Mouse (Mus musculus): ENCODE data around the gene Cldn22. TPM values are rescaled to one million over a fixed set of nuclear protein-coding genes. Genes with fewer than 3 reads are reported as not detected.

Cldn22 gene
- polyA plus RNA-seq (2014; fragmentation: Nextera tagmentation; extraction: Ambion mirVana), result not detected in 2 replicates

DNA sequence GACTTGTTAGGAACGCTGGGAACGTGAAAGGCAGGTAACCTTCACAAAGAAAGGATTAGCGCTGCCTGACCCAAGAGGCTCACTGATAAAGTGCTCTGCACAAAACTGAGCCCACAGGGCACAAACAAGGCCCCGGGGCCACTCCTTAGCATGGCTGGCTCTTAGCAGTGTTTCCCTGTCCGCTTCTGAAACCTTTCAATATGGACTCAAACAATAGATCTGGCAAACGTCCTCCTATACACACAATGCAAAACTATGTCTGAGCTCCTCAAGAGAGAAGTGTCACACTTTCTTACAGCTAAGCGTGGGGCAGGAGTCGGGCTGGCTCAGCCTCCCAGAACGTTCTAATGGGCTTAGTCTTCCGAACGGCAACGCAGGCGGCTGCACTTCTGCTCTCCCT is at the start of gene Cldn22:
TSS of gene Cldn22 (plus strand) at position 301 of the 400 bp plus-strand sequence.
- no peaks in the 10 kb centered on the region for H3K9me3 ChIP-seq (replicated peaks; ENCODE audit: control insufficient read depth, low read length)
- H3K4me3 ChIP-seq (ENCODE audit: low read depth, low read length), result no peak within 1 kb of the TSS
- 72% methylated on average over 13 of the region's 13 CpGs for WGBS (ENCODE audit: insufficient replicate concordance)
- H3K4me2 ChIP-seq, result no peak within 1 kb of the TSS
- ATAC-seq (replicated peaks; ENCODE audit: insufficient number of reproducible peaks, low FRiP score, low TSS enrichment), result no peak
- H3K27me3 ChIP-seq (ENCODE audit: control insufficient read depth, insufficient read depth, low read length), result no peaks in the 10 kb centered on the region
- no peak within 1 kb of the TSS for H3K9ac ChIP-seq (ENCODE audit: low read depth, low read length)
- H3K4me1 ChIP-seq (ENCODE audit: control insufficient read depth, insufficient read depth, low read length), result peaks cover 10% of the 10 kb centered on the region
- no peak within 1 kb of the TSS for H3K27ac ChIP-seq (ENCODE audit: low read depth, low read length)
- H3K36me3 ChIP-seq (ENCODE audit: control insufficient read depth, insufficient read depth, low read length), result peaks cover 6% of the 10 kb centered on the region

DNA sequence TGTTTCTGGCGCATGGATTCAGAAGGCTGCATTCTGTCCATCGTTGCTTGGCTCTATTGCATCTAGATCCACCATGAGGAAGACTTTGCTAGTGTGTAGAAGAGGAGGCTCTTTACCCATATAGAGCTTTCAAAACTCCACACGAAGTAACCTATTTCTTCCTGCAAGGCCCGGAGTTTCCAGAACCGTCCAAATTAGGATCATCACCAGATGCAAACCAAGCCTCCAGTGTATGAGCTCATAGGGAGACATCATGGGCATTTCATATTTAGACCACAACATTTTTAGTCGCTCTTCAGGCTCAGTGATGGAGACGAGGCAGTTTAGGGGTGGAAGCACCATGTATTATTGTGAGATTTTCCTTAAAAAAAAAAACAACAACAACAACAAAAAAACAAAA is 46.9 kb upstream of the Cldn22 start:
- Histone ChIP-seq H3K4me3 (ENCODE audit: low read depth, low read length) (no peak overlapping the region), H3K36me3 (ENCODE audit: control insufficient read depth, insufficient read depth, low read length) (no peaks in the 10 kb centered on the region), H3K27ac (ENCODE audit: low read depth, low read length) (no peak overlapping the region), H3K9me3 (replicated peaks; ENCODE audit: control insufficient read depth, low read length) (no peaks in the 10 kb centered on the region), H3K27me3 (ENCODE audit: control insufficient read depth, insufficient read depth, low read length) (no peaks in the 10 kb centered on the region), H3K4me2 (no peak overlapping the region), H3K4me1 (ENCODE audit: control insufficient read depth, insufficient read depth, low read length) (no peaks in the 10 kb centered on the region), H3K9ac (ENCODE audit: low read depth, low read length) (no peak overlapping the region)
- ATAC-seq (replicated peaks; ENCODE audit: insufficient number of reproducible peaks, low FRiP score, low TSS enrichment), result no peak
- 82% methylated on average over 7 of the region's 7 CpGs for WGBS (ENCODE audit: insufficient replicate concordance)

- 73% methylated on average over 6 of the region's 6 CpGs for WGBS (ENCODE audit: insufficient replicate concordance)
- Histone ChIP-seq H3K9ac (ENCODE audit: low read depth, low read length) (no peak overlapping the region), H3K36me3 (ENCODE audit: control insufficient read depth, insufficient read depth, low read length) (no peaks in the 10 kb centered on the region), H3K27ac (ENCODE audit: low read depth, low read length) (no peak overlapping the region), H3K4me3 (ENCODE audit: low read depth, low read length) (no peak overlapping the region), H3K4me1 (ENCODE audit: control insufficient read depth, insufficient read depth, low read length) (no peaks in the 10 kb centered on the region), H3K4me2 (no peak overlapping the region), H3K9me3 (replicated peaks; ENCODE audit: control insufficient read depth, low read length) (no peaks in the 10 kb centered on the region), H3K27me3 (ENCODE audit: control insufficient read depth, insufficient read depth, low read length) (no peaks in the 10 kb centered on the region)
- no peak for ATAC-seq (replicated peaks; ENCODE audit: insufficient number of reproducible peaks, low FRiP score, low TSS enrichment)
Measured at GRCm38 (mm10) chr8:47779589-47779988, 44.7 kb upstream of the Cldn22 start.

DNA sequence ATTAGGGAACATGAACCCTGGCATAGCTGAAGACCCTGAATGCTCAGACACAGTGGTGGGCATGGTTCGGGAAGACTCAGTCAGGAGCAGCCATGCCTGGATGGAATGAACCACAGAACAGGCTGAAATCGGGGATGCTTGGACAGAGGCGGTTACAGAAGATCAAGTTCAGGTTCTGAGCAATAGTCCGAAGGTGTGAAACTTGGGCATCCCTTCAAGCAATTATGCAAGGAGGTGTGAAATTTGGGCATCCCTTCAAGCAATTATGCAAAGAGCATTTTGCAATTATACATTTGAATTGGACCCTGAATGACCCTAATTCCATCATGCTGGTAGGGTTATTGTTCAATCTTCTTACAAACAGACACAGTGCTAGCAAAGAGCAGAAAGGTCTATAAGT is 42.4 kb upstream of the Cldn22 start:
- Histone ChIP-seq H3K9ac (ENCODE audit: low read depth, low read length) (no peak overlapping the region), H3K27me3 (ENCODE audit: control insufficient read depth, insufficient read depth, low read length) (no peaks in the 10 kb centered on the region), H3K36me3 (ENCODE audit: control insufficient read depth, insufficient read depth, low read length) (no peaks in the 10 kb centered on the region), H3K4me1 (ENCODE audit: control insufficient read depth, insufficient read depth, low read length) (no peaks in the 10 kb centered on the region), H3K4me2 (no peak overlapping the region), H3K27ac (ENCODE audit: low read depth, low read length) (no peak overlapping the region), H3K4me3 (ENCODE audit: low read depth, low read length) (no peak overlapping the region), H3K9me3 (replicated peaks; ENCODE audit: control insufficient read depth, low read length) (no peaks in the 10 kb centered on the region)
- no peak for ATAC-seq (replicated peaks; ENCODE audit: insufficient number of reproducible peaks, low FRiP score, low TSS enrichment)
- WGBS (ENCODE audit: insufficient replicate concordance), result 85% methylated on average over 4 of the region's 4 CpGs

DNA sequence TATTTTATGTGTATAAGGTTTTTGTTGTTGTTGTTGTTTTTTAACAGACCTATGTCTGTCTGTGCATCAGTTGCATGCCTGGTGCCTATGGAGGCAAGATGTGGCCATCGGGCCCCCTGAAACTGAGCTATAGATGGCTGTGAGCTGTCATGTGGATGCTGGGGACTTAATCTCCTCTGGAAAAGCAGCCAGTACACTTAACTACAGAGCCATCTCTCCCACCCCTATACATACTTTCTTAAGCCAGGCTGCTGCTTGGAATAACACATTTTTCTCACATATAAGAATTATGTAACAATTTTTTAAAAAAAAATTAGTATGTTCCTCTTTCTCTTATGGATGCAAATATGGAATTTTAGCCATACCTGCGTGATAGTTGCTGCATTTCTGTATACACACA is 40.7 kb upstream of the Cldn22 start:
- H3K9me3 ChIP-seq (replicated peaks; ENCODE audit: control insufficient read depth, low read length), result no peaks in the 10 kb centered on the region
- H3K27ac ChIP-seq (ENCODE audit: low read depth, low read length), result no peak overlapping the region
- H3K4me3 ChIP-seq (ENCODE audit: low read depth, low read length), result no peak overlapping the region
- H3K9ac ChIP-seq (ENCODE audit: low read depth, low read length), result no peak overlapping the region
- peaks cover 5% of the 10 kb centered on the region; the same call in 1 of the 2 replicates for H3K4me1 ChIP-seq (ENCODE audit: control insufficient read depth, insufficient read depth, low read length)
- H3K4me2 ChIP-seq, result no peak overlapping the region
- no peak for ATAC-seq (replicated peaks; ENCODE audit: insufficient number of reproducible peaks, low FRiP score, low TSS enrichment)
- H3K36me3 ChIP-seq (ENCODE audit: control insufficient read depth, insufficient read depth, low read length), result no peaks in the 10 kb centered on the region
- 85% methylated on average over 2 of the region's 2 CpGs for WGBS (ENCODE audit: insufficient replicate concordance)
- H3K27me3 ChIP-seq (ENCODE audit: control insufficient read depth, insufficient read depth, low read length), result no peaks in the 10 kb centered on the region

DNA sequence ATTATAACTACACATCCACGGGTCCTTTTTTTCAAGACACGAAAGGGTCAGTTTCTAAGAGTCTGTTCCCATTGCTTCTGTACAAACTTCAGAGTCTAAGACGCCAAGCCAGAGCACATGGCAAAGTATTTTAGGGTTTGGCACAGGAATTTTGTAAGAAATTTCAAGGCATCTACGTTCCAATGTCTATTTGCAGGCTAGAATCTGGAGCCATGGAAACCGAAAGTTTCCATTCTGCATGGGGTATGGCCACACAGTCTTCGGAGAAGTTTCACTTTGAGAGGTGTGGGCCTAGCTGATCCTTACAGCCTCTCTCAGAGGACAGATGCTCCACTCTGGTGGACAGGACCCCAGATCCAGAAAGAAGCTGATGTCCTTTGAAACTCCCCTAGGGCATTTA is 40.3 kb upstream of the Cldn22 start:
- H3K9me3 ChIP-seq (replicated peaks; ENCODE audit: control insufficient read depth, low read length), result no peaks in the 10 kb centered on the region
- no peak overlapping the region for H3K4me3 ChIP-seq (ENCODE audit: low read depth, low read length)
- WGBS (ENCODE audit: insufficient replicate concordance), result 86% methylated on average over 6 of the region's 6 CpGs
- no peak overlapping the region for H3K27ac ChIP-seq (ENCODE audit: low read depth, low read length)
- no peak overlapping the region for H3K9ac ChIP-seq (ENCODE audit: low read depth, low read length)
- H3K4me2 ChIP-seq, result no peak overlapping the region
- peaks cover 5% of the 10 kb centered on the region; the same call in 1 of the 2 replicates for H3K4me1 ChIP-seq (ENCODE audit: control insufficient read depth, insufficient read depth, low read length)
- H3K36me3 ChIP-seq (ENCODE audit: control insufficient read depth, insufficient read depth, low read length), result no peaks in the 10 kb centered on the region
- H3K27me3 ChIP-seq (ENCODE audit: control insufficient read depth, insufficient read depth, low read length), result no peaks in the 10 kb centered on the region
- ATAC-seq (replicated peaks; ENCODE audit: insufficient number of reproducible peaks, low FRiP score, low TSS enrichment), result no peak

DNA sequence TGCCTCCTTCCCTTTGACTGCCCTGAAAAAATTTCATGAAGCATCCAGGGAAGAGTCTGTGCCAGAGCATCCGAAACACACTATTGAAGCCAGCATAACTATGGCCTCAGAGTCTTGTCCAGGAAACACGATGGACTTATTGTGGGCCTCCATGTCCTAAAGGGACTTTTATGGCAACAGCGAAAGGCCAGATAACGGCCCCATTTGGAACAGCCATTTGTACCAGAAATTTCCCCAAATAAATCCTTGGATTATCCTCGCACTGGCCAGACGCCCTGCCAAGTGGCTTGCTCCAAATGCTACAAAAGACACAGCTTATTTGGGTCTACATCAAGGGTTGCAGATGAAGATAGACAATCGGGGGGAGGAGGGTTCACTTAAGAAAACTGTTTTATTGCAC is 39.8 kb upstream of the Cldn22 start:
- peaks cover 5% of the 10 kb centered on the region; the same call in 1 of the 2 replicates for H3K4me1 ChIP-seq (ENCODE audit: control insufficient read depth, insufficient read depth, low read length)
- H3K27ac ChIP-seq (ENCODE audit: low read depth, low read length), result no peak overlapping the region
- no peak overlapping the region for H3K4me3 ChIP-seq (ENCODE audit: low read depth, low read length)
- ATAC-seq (replicated peaks; ENCODE audit: insufficient number of reproducible peaks, low FRiP score, low TSS enrichment), result no peak
- WGBS (ENCODE audit: insufficient replicate concordance), result 81% methylated on average over 7 of the region's 7 CpGs
- H3K9me3 ChIP-seq (replicated peaks; ENCODE audit: control insufficient read depth, low read length), result no peaks in the 10 kb centered on the region
- no peaks in the 10 kb centered on the region for H3K27me3 ChIP-seq (ENCODE audit: control insufficient read depth, insufficient read depth, low read length)
- no peak overlapping the region for H3K9ac ChIP-seq (ENCODE audit: low read depth, low read length)
- no peaks in the 10 kb centered on the region for H3K36me3 ChIP-seq (ENCODE audit: control insufficient read depth, insufficient read depth, low read length)
- no peak overlapping the region for H3K4me2 ChIP-seq

- ATAC-seq (replicated peaks; ENCODE audit: insufficient number of reproducible peaks, low FRiP score, low TSS enrichment), result no peak
- WGBS (ENCODE audit: insufficient replicate concordance), result 91% methylated on average over 15 of the region's 15 CpGs
- no peaks in the 10 kb centered on the region for H3K36me3 ChIP-seq (ENCODE audit: control insufficient read depth, insufficient read depth, low read length)
Measured at GRCm38 (mm10) chr8:47786323-47786722, 38.0 kb upstream of the Cldn22 start.

DNA sequence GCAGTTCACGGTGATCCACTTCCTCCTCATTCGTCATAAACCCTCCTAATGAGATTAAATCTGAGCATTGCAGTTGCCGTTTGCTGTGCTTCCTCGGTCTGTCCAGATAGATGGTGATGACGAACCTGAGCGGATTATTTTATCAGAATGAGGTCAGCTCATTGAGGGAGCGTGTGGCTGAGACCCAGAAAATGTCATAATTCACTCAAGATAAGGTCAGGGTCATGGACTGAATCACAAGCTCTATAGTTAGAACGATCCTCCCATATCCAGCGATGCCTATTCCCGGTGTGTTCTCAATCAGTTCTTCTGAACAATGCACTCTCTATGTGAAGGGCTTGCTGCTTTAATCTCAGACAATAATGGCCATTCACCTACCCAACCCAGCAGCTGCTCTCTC is 36.6 kb upstream of the Cldn22 start:
- 56% methylated on average over 10 of the region's 10 CpGs for WGBS (ENCODE audit: insufficient replicate concordance)
- H3K27ac ChIP-seq (ENCODE audit: low read depth, low read length), result no peak overlapping the region
- H3K27me3 ChIP-seq (ENCODE audit: control insufficient read depth, insufficient read depth, low read length), result no peaks in the 10 kb centered on the region
- no peak overlapping the region for H3K4me2 ChIP-seq
- no peak overlapping the region for H3K4me3 ChIP-seq (ENCODE audit: low read depth, low read length)
- H3K9me3 ChIP-seq (replicated peaks; ENCODE audit: control insufficient read depth, low read length), result no peaks in the 10 kb centered on the region
- no peak overlapping the region for H3K9ac ChIP-seq (ENCODE audit: low read depth, low read length)
- ATAC-seq (replicated peaks; ENCODE audit: insufficient number of reproducible peaks, low FRiP score, low TSS enrichment), result no peak
- H3K4me1 ChIP-seq (ENCODE audit: control insufficient read depth, insufficient read depth, low read length), result peaks cover 5% of the 10 kb centered on the region; the same call in 1 of the 2 replicates
- no peaks in the 10 kb centered on the region for H3K36me3 ChIP-seq (ENCODE audit: control insufficient read depth, insufficient read depth, low read length)

More at GRCm38 (mm10) chr8:47786323-47786722, 38.0 kb upstream of the Cldn22 start:
- Histone ChIP-seq H3K9ac (ENCODE audit: low read depth, low read length) (no peak overlapping the region), H3K4me2 (no peak overlapping the region), H3K27me3 (ENCODE audit: control insufficient read depth, insufficient read depth, low read length) (no peaks in the 10 kb centered on the region), H3K27ac (ENCODE audit: low read depth, low read length) (no peak overlapping the region), H3K9me3 (replicated peaks; ENCODE audit: control insufficient read depth, low read length) (no peaks in the 10 kb centered on the region), H3K4me3 (ENCODE audit: low read depth, low read length) (no peak overlapping the region), H3K4me1 (ENCODE audit: control insufficient read depth, insufficient read depth, low read length) (peaks cover 5% of the 10 kb centered on the region; the same call in 1 of the 2 replicates)

Measured in heart, embryonic 11.5 days (tissue).